Mouse (Mus musculus) urinary bladder, adult 18-20 months (tissue): ENCODE results near the gene Zfp740.
"Not testable (repeated sequence)": the region's sequence is repeated elsewhere in the genome, so short reads cannot be mapped to it uniquely, and the experiment has no call there.

Experiments
- DNase-seq, 2 experiments: peaks; one replicate each; pipeline ENCODE4 v3.0.0; 2022; ENCODE audit warnings: low spot score in 2 of 2, mixed read lengths in 2 of 2

Zfp740 gene

DNA sequence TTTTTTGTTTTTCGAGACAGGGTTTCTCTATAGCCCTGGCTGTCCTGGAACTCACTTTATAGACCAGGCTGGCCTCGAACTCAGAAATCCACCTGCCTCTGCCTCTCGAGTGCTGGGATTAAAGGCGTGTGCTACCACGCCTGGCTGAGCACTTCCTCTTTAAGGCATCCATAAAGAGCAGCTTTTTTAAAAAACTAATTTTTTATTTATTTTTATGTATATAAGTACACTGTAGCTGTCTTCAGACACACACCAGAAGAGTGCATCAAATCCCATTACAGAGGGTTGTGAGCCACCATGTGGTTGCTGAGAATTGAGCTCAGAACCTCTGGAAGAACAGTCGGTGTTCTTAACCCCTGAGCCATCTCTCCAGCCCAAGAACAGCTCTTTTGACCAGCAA, 22.6 kb downstream of the Zfp740 start:
- not testable (repeated sequence) for DNase-seq

DNA sequence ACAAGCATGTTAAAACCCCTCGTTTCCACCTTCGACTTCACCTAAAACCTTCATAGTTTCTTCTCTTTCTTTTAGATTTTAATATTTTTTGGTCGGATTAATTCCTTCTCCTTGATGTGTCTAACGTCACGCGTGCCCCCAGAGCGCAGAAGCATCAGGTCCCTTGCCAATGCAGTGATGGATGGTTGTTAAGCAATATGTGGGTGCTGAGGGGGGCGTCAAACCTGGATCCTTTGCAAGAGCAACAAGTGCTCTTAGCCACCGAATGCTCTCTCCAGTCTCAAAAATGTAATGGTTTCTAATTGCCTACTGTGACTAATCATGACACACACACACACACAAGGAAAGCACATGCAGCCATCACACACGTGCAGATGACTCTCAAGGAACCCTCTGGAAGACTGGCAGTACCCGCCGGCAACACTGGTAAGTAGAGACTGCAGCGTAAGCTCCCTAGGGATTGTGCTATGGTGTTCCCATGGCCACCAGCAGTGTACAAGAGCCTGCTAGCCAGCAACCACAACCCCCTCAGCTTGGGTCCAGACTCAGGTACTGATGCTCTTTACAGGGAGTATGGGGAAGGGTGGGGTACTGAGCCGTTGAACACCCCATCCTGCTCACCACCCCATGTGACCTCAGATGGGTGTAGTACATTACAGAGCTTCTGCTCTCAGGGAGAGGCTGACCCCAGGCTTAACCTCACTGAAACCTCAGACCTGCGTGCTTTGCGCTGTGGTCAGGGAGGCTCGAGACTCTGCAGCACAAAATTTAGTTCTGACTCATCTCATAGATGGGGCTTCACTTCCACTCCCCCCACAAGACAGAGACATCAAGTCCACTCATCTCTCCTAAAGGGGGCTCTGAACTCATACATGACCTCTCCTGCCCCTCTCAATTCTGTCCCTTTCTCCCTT, 27.6 kb downstream of the Zfp740 start:
- DNase-seq, result no peak

DNA sequence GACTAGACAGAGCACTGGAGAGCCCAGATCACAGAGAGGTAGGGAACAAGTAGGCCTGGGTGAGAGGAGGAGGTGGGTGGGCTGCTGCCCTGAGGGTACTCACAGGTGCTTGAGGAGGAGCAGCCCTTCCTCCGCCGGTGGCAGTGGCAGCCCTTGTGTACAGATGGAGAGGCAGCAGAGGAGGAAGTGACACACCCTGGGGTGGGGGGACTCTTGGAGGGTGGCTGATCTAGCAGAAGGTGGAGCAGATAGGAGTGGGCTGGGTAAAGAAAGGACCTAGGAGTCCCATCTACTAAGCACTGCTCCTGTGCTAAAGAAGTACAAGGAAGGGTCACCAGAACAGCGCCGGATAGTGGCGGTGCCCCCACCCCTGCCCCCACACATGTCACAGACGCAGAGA, 28.7 kb downstream of the Zfp740 start, which contains the start of gene Itgb7:
TSS of gene Itgb7 (minus strand) at position 197 of the 400 bp plus-strand sequence.
- DNase-seq, result no peak

- no peak for DNase-seq
These were observed 29.7 kb downstream of the Zfp740 start for GRCm38 (mm10) chr15:102232764-102233163.

GRCm38 (mm10) chr15:102233896-102234295, 30.8 kb downstream of the Zfp740 start:
- no peak for DNase-seq

- DNase-seq, result no peak
These were observed 32.5 kb downstream of the Zfp740 start for GRCm38 (mm10) chr15:102235371-102236027.

DNA sequence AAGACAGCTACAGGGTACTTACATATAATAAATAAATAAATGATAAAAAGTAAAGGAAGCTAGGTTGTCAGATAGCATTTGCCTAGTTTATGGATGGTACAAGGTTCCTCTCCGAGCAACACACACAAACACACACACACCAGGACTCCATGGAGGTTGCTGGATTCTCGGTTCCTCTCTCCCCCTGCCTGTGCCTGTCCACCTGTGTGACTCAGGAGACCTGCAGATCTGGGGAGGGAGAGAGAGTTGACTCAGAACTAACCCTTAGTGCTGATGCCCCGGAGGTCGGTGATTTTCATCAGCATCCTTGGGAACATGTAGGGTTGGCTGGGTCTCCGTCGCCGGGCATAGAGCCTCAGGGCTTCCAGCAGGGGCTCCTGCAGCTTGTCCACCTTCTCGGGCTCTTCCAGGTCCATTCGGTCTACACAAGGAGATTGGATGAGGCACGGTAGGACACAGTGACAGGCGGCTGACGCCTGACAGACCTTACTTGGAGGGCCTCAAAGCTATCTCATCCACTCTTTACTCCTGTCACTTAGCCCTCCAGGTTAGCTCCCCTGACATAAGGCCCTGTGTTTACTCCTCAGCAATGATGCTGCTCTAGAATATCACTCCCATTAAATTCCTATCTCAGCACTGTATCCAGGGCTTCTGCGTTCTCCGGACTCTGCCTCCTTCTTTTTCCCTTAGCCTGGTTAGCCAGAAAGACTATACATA, 35.7 kb downstream of the Zfp740 start:
- peak in 1 of 2 experiments; percentile 0 for DNase-seq

DNA sequence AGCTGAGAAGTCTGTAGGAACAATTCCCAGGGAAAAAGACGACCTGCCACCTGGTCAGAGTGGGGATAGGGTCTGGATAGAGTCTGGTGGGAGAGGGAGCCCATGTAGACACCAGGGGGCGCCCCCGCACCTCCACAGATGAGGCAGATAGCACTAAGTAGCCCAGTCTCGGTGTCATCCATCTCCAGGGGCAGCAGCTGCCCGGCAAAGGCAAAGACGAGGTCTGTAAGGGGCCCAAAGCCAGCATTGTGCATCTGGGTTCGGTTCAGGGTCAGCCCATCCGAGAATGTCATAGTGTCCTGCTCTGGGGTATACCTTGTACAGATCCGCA, 36.2 kb downstream of the Zfp740 start:
- no peak for DNase-seq

- no peak for DNase-seq
These were observed 36.8 kb downstream of the Zfp740 start for GRCm38 (mm10) chr15:102239851-102240250.

DNA sequence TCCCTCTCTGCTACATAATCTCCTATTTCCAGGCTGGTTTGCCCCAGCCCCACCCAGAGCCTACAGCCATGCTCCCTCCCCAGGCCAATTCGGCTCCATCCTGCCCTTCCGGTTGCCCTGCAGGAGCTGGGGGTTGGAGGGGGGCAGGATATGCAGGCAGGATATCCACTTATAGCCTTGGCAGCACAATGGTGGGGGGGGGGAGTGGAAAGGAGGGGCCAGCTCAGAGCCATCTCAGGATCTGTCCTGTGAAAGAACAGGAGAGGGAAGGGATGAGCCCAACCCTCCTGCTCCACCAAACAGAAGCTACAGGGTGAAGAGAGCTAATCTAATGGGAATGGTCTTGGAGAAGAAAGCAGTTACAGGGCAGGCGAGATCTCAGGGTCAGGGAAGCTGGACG, 37.6 kb downstream of the Zfp740 start:
- no peak for DNase-seq

- DNase-seq, result no peak
These were observed 39.6 kb downstream of the Zfp740 start for GRCm38 (mm10) chr15:102242404-102243228.

DNA sequence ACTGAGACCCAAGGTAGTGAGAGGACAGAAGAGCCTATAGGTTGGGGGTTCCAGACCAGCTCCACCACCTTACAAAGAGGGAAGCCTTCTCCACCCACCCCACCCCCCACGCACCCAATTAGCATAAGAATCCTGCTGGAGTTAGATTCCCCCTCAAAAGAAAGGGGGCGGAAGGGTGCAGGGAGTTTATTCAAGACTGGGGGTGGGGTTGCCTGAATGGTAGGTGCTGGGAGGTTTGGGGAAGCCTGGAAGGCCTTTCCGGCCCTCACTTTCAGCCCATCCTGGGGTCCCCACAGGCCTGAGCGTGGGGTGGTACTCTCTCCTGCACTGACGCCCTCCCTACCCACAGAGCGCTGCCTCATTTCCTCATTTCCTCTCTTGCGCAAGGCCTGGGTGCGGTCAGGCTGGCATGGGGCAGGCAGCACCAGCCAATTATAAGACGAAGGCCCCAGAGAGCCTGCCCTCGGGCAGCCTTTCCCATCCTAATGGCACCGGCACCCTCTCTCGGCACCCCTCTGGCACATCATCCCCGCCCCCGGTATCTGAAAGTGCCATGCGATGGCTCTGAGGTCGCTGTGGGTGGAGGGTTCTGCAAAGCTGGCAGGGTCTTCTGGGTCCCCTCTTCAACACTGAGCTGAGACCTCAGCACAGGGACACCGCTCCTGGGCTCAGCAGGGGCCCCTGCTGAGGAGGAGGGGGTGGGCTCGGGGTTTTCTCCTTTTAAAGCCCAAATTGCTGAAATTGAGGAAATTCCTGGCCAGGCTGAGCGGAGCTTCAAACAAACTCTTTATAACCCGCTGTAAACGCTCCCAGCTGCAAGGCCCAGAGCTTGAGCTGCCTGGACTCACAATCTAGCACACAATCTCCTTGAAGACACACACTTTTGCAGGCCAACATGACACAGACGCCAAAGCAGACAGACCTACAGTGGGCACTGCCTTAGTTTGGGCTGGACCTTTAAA, 40.5 kb downstream of the Zfp740 start:
- DNase-seq, result peak in 1 of 2 experiments; percentile 87

GRCm38 (mm10) chr15:102244306-102245191, 41.5 kb downstream of the Zfp740 start:
- DNase-seq, result no peak

DNA sequence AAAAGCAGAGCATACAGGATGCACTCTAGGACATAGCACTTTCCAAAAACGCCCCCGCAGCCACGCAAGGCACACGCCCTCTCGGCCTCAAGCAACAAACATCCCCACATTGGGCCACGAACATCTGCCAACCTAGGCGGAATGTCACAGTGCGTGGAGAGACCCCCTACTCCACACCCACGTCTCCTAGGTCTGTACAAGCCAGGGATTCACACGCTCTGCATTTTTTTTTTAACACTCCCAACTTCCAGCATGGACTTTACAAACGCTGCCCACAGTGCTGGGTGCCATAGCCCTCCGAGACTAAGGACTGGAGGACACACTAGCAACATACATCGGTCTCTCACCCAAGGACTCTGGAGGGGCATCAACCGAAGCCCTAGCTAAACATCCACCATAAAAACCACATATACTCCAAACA, 42.4 kb downstream of the Zfp740 start:
- DNase-seq, result no peak

- DNase-seq, result peak in 1 of 2 experiments; percentile 76
These were observed 43.1 kb downstream of the Zfp740 start for GRCm38 (mm10) chr15:102245891-102246741.

DNA sequence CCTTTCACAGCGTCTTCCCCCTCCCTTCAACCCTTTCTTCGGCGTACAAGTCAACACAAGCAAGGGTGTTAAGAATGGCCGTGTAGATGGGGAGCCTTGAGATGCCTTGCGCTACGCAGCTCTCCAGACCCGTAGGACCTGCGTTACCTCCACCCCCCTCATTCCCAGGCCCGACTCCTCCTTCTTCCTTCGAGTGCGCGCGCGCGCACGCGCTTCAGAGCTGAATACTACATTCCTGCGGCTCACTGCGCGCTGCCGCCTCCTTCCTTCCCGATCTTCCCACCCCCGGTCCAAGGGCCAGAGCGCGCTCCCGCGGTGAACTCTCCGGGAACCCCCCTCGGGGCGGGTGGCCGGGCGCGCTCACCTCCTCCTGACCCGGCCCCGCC, 43.8 kb downstream of the Zfp740 start:
- DNase-seq, result peak; percentile 92 to 96

DNA sequence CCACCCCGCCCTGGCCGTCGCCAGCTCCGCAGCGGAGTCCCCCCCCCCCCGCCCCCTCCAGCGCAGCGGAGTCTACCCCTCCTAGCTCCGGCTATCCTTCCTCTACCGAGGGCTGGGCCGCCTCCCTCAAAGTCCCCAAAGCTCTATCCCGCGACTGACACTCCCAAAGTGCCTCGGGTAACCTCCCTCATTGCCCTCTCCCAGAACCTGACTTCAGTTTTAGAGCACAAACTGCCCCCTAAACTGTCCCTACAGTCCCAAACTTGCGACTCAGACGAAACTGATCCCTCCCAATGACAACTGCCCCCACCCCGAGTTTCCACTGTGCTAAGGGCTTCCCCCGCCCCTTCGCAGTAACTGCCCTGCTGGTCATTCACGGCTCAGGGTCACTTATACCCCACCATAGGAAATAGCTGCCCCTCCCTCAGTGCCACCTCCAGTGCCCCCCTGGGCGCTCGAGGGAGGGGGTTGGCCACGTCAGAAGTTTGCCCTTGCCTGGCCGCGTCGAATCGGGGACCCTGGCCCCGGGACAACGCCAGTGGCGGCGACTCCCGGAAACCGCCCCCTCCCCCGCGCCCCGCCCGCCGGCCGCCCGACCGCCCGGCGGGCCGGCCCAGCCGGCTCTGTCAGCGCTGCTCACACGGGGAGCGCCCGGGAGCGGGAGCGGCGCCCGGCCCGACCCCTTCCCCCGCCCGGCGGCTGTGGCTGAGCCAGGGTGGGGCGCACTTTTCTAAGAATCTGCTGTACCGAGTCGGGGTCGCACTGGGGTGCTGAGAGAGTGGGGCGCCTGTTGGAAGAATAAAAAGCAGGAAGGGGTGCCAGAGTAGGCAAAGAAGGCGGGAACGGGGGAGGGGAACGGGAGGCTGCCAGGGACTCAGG, 44.4 kb downstream of the Zfp740 start:
- peak; percentile 78 to 80 for DNase-seq
